Mouse (Mus musculus): ENCODE results near the gene Naa10. TPM values are rescaled to one million over a fixed set of nuclear protein-coding genes. Genes with fewer than 3 reads are reported as not detected.

Gene Naa10
- polyA plus RNA-seq, 1 experiment = 77.0 TPM

DNA sequence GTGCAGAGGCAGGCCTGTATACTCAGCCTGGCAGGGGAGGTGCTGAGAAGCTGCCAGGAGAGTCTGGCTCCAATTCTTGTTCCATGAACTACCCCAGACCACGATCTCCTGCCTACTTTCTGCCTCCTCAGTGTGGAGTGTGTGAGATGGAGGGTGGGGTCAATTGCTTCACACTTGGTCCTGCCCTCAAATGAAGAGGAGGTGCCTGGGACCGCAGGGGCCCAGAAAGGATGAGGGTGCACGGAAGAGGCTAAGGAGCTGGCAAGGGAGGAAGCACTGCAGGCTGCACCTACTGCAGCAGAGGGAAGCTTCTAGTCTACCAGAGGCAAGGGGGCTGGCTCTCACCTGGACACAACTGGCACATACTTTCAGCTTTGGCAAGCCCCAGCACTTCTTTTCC, 42.6 kb upstream of the Naa10 start:
- Histone ChIP-seq H3K4me3 (replicated peaks; ENCODE audit: control insufficient read depth, low read depth, low read length) (peak overlapping the region; percentile 74), H3K4me1 (ENCODE audit: control insufficient read depth, insufficient read depth, low read length) (no peaks in the 10 kb centered on the region; the same call in 1 of the 2 replicates), H3K27ac (ENCODE audit: control insufficient read depth, insufficient read depth, low read depth, low read length, poor library complexity) (peak overlapping the region; percentile 82)
- TF ChIP-seq CTCF (IDR thresholded peaks at IDR 0.05; ENCODE audit: control insufficient read depth, insufficient read depth, low read length) (no peak), POLR2A (IDR thresholded peaks at IDR 0.05; ENCODE audit: borderline replicate concordance, control insufficient read depth, low read depth, low read length) (peak; percentile 48; the same call in 1 of the 2 replicates)
- whole genome bisulfite sequencing = 14% methylated on average over 3 of the region's 3 CpGs

DNA sequence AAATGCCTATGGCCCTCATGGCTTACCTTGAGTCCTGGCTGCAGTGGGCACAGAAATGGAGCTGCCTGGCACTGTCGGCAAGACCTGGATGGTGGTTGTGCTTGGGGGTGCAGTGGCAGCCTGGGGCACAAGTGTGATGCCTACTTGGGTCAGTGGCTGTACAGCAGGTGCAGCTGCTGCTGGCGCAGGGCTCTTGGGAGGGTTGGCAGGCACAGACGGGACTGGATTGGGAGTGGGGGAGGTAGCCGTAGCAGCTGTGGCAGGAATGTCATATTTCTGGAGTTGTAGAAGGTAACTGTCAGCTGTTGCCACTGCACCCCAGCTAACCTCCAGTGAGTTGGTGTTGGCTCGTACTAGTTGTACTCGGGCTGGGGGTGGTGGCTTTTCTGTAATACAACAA, 33.2 kb upstream of the Naa10 start:
- WGBS = 87% methylated on average over 6 of the region's 6 CpGs
- no peaks in the 10 kb centered on the region for H3K4me1 ChIP-seq (ENCODE audit: control insufficient read depth, insufficient read depth, low read length)
- H3K27ac ChIP-seq (ENCODE audit: control insufficient read depth, insufficient read depth, low read depth, low read length, poor library complexity) = no peak overlapping the region
- TF ChIP-seq CTCF (IDR thresholded peaks at IDR 0.05; ENCODE audit: control insufficient read depth, insufficient read depth, low read length) (no peak), POLR2A (IDR thresholded peaks at IDR 0.05; ENCODE audit: borderline replicate concordance, control insufficient read depth, low read depth, low read length) (no peak)
- H3K4me3 ChIP-seq (replicated peaks; ENCODE audit: control insufficient read depth, low read depth, low read length) = no peak overlapping the region

DNA sequence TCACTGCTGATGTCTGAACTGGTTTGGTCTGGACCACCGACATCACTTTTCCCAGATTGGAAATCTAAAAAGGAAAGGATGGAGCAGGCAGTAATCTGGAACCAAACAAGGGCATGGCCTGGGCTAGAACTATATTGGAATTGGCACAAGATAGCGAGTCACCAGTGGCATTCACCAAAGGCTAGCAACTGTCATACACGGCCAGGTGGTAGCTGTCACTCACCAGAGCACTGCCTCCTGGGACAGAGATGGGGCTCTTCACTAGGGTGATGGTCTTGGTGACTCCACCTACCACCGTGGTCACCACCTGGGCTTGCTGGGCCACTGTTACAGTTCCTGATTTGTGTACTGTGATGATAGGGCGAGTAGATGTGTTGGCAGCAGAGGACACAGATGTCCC, 30.9 kb upstream of the Naa10 start:
- Histone ChIP-seq H3K27ac (ENCODE audit: control insufficient read depth, insufficient read depth, low read depth, low read length, poor library complexity) (no peak overlapping the region), H3K4me3 (replicated peaks; ENCODE audit: control insufficient read depth, low read depth, low read length) (no peak overlapping the region), H3K4me1 (ENCODE audit: control insufficient read depth, insufficient read depth, low read length) (no peaks in the 10 kb centered on the region)
- TF ChIP-seq POLR2A (IDR thresholded peaks at IDR 0.05; ENCODE audit: borderline replicate concordance, control insufficient read depth, low read depth, low read length) (no peak), CTCF (IDR thresholded peaks at IDR 0.05; ENCODE audit: control insufficient read depth, insufficient read depth, low read length) (no peak)
- 83% methylated on average over 5 of the region's 5 CpGs for WGBS

DNA sequence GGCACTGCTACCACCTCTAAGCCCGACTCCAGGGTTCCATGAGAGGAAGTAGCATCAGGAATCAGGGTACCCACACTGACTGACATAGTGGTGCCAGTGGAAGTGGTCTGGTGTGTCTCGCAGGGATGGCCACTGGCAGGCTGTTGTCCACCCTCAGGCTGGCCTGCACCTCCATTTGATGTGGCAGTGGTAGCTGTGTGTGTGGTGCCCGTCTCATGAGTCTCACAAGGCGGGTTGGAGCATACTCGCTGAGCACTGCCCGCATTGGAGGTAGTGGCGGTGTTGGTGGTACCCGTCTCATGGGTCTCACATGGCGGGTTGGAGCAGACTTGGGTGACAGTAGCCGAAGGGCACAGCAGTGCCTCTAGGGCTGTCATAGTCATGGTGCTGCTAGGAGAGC, 27.6 kb upstream of the Naa10 start:
- TF ChIP-seq CTCF (IDR thresholded peaks at IDR 0.05; ENCODE audit: control insufficient read depth, insufficient read depth, low read length) = no peak
- no peak for TF ChIP-seq POLR2A (IDR thresholded peaks at IDR 0.05; ENCODE audit: borderline replicate concordance, control insufficient read depth, low read depth, low read length)
- Histone ChIP-seq H3K27ac (ENCODE audit: control insufficient read depth, insufficient read depth, low read depth, low read length, poor library complexity) (no peak overlapping the region), H3K4me3 (replicated peaks; ENCODE audit: control insufficient read depth, low read depth, low read length) (no peak overlapping the region), H3K4me1 (ENCODE audit: control insufficient read depth, insufficient read depth, low read length) (no peaks in the 10 kb centered on the region)
- 81% methylated on average over 10 of the region's 10 CpGs for WGBS

DNA sequence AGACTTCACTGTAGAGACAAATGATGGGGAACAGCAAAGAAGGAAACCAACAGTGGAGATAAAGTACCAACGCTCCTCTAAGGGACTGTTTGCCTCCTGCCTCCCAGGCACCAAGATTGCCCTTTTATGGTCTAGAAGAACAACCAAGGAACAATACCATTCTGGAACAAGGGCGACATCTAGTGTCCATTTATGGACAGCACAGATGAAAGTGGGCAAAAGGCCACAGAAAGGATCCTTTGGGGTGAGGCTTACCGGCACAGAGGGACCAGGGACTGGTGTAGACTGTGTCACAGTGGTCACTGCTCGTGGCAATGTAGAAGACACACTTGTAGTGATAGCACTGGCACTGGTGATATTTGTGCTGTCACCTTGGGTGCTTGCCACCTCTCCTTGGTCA, 26.9 kb upstream of the Naa10 start:
- H3K4me1 ChIP-seq (ENCODE audit: control insufficient read depth, insufficient read depth, low read length) = no peaks in the 10 kb centered on the region
- WGBS = 20% methylated on average over 4 of the region's 4 CpGs
- H3K27ac ChIP-seq (ENCODE audit: control insufficient read depth, insufficient read depth, low read depth, low read length, poor library complexity) = no peak overlapping the region
- no peak overlapping the region for H3K4me3 ChIP-seq (replicated peaks; ENCODE audit: control insufficient read depth, low read depth, low read length)
- no peak for TF ChIP-seq POLR2A (IDR thresholded peaks at IDR 0.05; ENCODE audit: borderline replicate concordance, control insufficient read depth, low read depth, low read length)
- peak; percentile 33 for TF ChIP-seq CTCF (IDR thresholded peaks at IDR 0.05; ENCODE audit: control insufficient read depth, insufficient read depth, low read length)

DNA sequence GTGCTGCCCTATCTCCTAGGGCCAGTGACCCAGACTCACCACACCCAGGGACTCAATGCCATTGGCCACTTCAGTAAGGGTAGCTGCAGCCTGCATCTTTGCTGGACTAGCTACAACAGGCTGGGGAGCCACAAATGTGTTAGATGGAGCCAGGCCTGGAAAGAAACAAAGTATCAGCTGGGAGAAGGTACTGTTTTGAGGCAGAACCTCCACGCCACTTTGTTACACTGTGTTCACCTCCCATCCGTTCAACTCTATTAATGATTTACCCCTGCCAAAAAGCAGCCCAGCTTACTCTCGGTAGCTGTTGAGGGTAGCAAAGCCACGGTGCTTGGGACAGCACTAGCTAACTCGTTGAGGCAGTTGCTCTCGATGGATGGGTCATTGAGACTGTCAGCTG, 25.2 kb upstream of the Naa10 start:
- Histone ChIP-seq H3K4me3 (replicated peaks; ENCODE audit: control insufficient read depth, low read depth, low read length) (no peak overlapping the region), H3K27ac (ENCODE audit: control insufficient read depth, insufficient read depth, low read depth, low read length, poor library complexity) (no peak overlapping the region), H3K4me1 (ENCODE audit: control insufficient read depth, insufficient read depth, low read length) (no peaks in the 10 kb centered on the region)
- TF ChIP-seq CTCF (IDR thresholded peaks at IDR 0.05; ENCODE audit: control insufficient read depth, insufficient read depth, low read length) (no peak), POLR2A (IDR thresholded peaks at IDR 0.05; ENCODE audit: borderline replicate concordance, control insufficient read depth, low read depth, low read length) (no peak)
- WGBS = 91% methylated on average over 6 of the region's 6 CpGs

DNA sequence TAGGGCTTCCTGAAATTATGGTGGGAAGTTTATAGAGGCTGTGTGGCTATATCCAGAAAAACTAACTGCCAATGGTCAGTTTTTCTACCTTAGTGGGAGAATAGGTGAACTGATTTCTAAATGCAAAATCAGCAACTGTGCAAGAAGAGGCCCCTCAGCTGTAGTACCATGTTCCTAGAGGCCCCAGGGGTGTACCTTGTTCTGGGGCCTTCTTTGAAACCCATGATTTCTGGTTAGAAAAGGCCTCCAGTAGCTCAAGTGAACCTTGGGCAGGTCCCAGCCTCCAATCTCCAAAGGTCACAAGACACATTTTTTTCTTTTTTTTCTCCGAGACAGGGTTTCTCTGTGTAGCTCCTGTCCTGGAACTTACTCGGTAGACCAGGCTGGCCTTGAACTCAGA, 20.6 kb upstream of the Naa10 start:
- WGBS = 82% methylated on average over 2 of the region's 2 CpGs
- Histone ChIP-seq H3K4me1 (ENCODE audit: control insufficient read depth, insufficient read depth, low read length) (no peaks in the 10 kb centered on the region), H3K27ac (ENCODE audit: control insufficient read depth, insufficient read depth, low read depth, low read length, poor library complexity) (no peak overlapping the region), H3K4me3 (replicated peaks; ENCODE audit: control insufficient read depth, low read depth, low read length) (no peak overlapping the region)
- TF ChIP-seq CTCF (IDR thresholded peaks at IDR 0.05; ENCODE audit: control insufficient read depth, insufficient read depth, low read length) (no peak), POLR2A (IDR thresholded peaks at IDR 0.05; ENCODE audit: borderline replicate concordance, control insufficient read depth, low read depth, low read length) (no peak)

DNA sequence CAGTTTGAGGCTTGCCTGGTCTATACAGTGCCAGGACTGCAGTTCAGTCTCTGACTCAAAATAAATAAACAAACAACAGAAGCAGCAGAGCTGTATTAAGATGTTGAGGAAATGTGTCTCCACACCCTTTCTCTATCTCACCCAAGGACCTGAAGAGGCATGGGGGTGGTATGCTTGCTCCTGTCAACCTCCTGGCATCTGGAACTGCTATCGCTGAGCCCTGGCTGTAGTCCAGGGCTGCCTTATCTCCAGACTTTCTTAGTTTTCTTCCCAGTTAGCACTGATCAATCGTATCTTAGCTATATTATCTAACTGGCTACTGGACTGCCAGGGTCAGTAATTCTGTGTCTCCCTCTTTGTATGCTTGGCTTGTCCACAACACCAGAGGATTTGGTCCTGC, 20.1 kb upstream of the Naa10 start:
- no peak for TF ChIP-seq POLR2A (IDR thresholded peaks at IDR 0.05; ENCODE audit: borderline replicate concordance, control insufficient read depth, low read depth, low read length)
- no peak for TF ChIP-seq CTCF (IDR thresholded peaks at IDR 0.05; ENCODE audit: control insufficient read depth, insufficient read depth, low read length)
- no peak overlapping the region for H3K4me3 ChIP-seq (replicated peaks; ENCODE audit: control insufficient read depth, low read depth, low read length)
- no peaks in the 10 kb centered on the region for H3K4me1 ChIP-seq (ENCODE audit: control insufficient read depth, insufficient read depth, low read length)
- 58% methylated on average over 2 of the region's 2 CpGs for WGBS
- no peak overlapping the region for H3K27ac ChIP-seq (ENCODE audit: control insufficient read depth, insufficient read depth, low read depth, low read length, poor library complexity)

DNA sequence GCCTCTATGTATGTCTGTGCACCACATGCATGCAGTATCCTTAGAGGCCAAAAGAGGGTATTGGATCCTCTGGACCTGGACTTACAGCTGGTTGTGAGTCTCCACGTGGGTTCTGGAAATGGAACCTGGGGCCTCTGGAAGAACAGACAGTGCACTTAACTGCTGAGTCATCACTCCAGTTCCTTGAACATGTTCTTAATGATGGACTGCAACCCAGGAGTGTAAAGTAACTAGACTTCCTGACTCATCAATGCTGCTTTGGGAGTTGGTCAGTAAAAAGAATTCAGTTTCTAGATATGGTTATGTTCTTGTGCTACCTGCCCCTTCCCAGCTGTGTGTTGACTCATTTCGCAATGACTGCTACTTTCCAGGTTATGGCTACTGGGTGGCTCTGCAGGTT, 10.1 kb upstream of the Naa10 start:
- H3K4me1 ChIP-seq (ENCODE audit: control insufficient read depth, insufficient read depth, low read length) = no peaks in the 10 kb centered on the region
- no peak overlapping the region for H3K27ac ChIP-seq (ENCODE audit: control insufficient read depth, insufficient read depth, low read depth, low read length, poor library complexity)
- 50% methylated on average over 2 of the region's 2 CpGs for WGBS
- TF ChIP-seq CTCF (IDR thresholded peaks at IDR 0.05; ENCODE audit: control insufficient read depth, insufficient read depth, low read length) = no peak
- no peak for TF ChIP-seq POLR2A (IDR thresholded peaks at IDR 0.05; ENCODE audit: borderline replicate concordance, control insufficient read depth, low read depth, low read length)
- H3K4me3 ChIP-seq (replicated peaks; ENCODE audit: control insufficient read depth, low read depth, low read length) = no peak overlapping the region

All from bone marrow, adult 2 months (tissue).